Mouse (Mus musculus) neural tube, embryonic 12.5 days (tissue): ENCODE data around the gene Golga2. TPM values are rescaled to one million over a fixed set of nuclear protein-coding genes. Genes with fewer than 3 reads are reported as not detected.

Experiments used
- ATAC-seq: fragments of 200-750 bp; cut with Nextera tagmentation; 2 replicates; pipeline ENCODE4 v1.8.0; 2017; ENCODE audit warnings: low read depth, mild to moderate bottlenecking, moderate TSS enrichment, moderate library complexity; ENCODE audit not compliant: low FRiP score
- H3K27ac ChIP-seq: fragments of 300-500 bp; sonication (generic); 2 replicates; pipeline ENCODE4 v1.5.1; 2016
- H3K27me3 ChIP-seq: fragments of 300-500 bp; sonication (generic); replicated peaks from 2 replicates; pipeline ENCODE4 v1.6.1; 2016; ENCODE audit warnings: mild to moderate bottlenecking
- H3K36me3 ChIP-seq: fragments of 300-500 bp; sonication (generic); 2 replicates; pipeline ENCODE4 v1.6.1; 2016; ENCODE audit warnings: mild to moderate bottlenecking
- H3K4me1 ChIP-seq: fragments of 300-500 bp; sonication (generic); 2 replicates; pipeline ENCODE4 v1.6.1; 2016
- H3K4me2 ChIP-seq: fragments of 300-500 bp; sonication (generic); replicated peaks from 2 replicates; pipeline ENCODE4 v1.6.1; 2016; ENCODE audit warnings: mild to moderate bottlenecking
- H3K4me3 ChIP-seq: fragments of 300-500 bp; sonication (generic); 2 replicates; pipeline ENCODE4 v1.5.1; 2016
- H3K9ac ChIP-seq: fragments of 300-500 bp; sonication (generic); 2 replicates; pipeline ENCODE4 v1.6.1; 2016; ENCODE audit warnings: mild to moderate bottlenecking
- H3K9me3 ChIP-seq: fragments of 300-500 bp; sonication (generic); 2 replicates; pipeline ENCODE4 v1.6.1; 2016; ENCODE audit warnings: mild to moderate bottlenecking
- WGBS: fragments of 180-500 bp; shearing (Covaris S2); methylation state at CpG from one replicate; pipeline ENCODE4 v1.1.7; 2016; 5-methylcytosine and 5-hydroxymethylcytosine counted together
- polyA plus RNA-seq: library from polyadenylated mRNA; unstranded; fragments of >200 nt; fragmentation: Nextera tagmentation; extraction: Ambion mirVana; gene quantifications from 2 replicates; pipeline ENCODE4 v1.2.1, GENCODE M21; 2016

Golga2 gene
- polyA plus RNA-seq = 29.2 and 32.4 TPM in 2 replicates

DNA sequence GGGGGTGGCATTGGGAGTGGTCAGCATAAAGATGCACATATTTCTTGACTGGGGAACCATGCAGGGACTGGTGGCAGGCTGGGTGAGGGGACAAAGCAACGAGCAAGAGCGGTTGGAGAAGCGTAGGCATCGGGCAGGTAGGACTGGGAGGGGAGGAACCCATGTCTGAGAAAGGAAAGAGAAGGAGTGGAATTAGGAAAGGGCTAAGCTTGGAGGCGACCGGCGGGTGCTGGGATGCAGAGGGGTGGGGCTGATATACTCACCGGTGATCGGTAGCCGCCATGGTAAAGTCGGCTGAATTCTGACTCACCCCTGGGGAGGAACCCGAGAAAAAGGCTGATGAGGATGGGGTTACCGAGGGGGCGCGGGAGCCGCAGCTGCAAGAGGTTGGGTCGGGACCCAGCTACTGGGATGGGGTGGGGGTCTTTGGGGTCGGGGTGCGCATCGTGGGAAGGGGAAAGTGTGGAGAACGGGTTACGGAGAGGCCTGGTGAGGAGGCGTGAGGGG lies at the start of gene Golga2:
Gene Golga2 (plus strand): TSS at position 51 of the 507 bp plus-strand sequence.
- H3K4me1 ChIP-seq = peaks cover 17% of the 10 kb centered on the region
- H3K27me3 ChIP-seq = no peaks in the 10 kb centered on the region
- no peak for ATAC-seq
- 1% methylated on average over 23 of the region's 23 CpGs for whole genome bisulfite sequencing
- H3K9me3 ChIP-seq = no peaks in the 10 kb centered on the region
- H3K4me3 ChIP-seq = peak within 1 kb of the TSS; percentile 93
- peaks cover 28% of the 10 kb centered on the region for H3K36me3 ChIP-seq
- peak within 1 kb of the TSS; percentile 32; the same call in 1 of the 2 replicates for H3K27ac ChIP-seq
- H3K4me2 ChIP-seq = peak within 1 kb of the TSS; percentile 88
- peak within 1 kb of the TSS; percentile 95 for H3K9ac ChIP-seq

DNA sequence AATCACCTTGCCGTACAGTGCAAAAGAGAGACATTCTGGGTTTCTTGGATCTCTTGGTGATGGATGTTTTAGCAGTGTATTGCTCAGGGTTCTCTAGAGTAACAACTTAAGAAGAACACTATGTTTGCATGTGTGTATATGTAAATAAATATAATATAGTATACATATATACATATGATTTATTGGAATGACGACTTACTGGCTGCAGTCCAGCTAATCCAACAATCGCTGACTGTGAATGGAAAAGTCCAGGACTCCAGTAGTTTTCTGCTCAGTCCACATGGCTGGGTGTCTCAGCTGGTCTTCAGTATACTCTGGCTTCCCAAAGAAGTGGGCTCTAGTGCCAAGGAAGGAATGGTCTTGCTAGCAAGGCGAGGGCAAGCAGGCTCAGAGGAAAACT lies 49.6 kb upstream of the Golga2 start:
- ATAC-seq = no peak
- H3K4me2 ChIP-seq = peak overlapping the region; percentile 88
- 42% methylated on average over 4 of the region's 4 CpGs for WGBS

DNA sequence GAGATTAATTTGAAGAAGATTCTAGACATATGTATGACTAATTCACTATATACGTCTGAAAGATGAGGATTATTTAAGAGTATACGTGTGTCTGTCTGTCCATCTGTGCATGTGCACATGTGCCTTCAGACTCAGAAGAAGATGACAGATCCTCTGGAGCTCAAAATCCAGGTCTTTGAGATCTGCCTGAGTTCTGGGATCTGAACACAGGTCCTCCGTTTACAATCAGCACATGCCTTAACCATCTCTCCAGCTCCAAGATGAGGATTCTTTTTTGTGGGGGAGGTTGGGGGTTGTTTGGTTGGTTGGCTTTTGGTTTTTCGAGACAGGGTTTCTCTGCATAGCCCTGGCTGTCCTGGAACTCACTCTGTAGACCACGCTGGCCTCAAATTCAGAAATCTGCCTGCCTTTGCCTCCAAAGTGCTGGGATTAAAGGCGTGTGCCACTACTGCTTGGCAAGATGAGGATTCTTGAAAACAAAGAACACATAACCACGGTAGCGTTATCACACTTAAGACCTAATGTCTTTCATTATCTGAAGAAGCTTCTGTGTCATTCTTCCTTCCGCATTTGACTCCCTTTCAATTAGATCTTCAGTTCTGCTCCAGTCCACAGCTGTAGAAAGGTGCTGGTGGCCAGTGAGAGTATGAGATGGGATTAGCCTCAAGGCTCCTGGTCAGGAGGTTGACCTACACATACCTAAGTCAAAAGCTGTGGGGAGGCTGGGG lies 48.3 kb upstream of the Golga2 start:
- Histone ChIP-seq H3K4me2 (no peak overlapping the region), H3K27ac (no peak overlapping the region), H3K9me3 (no peaks in the 10 kb centered on the region), H3K27me3 (no peaks in the 10 kb centered on the region), H3K4me1 (peaks cover 16% of the 10 kb centered on the region), H3K9ac (no peak overlapping the region), H3K36me3 (peaks cover 20% of the 10 kb centered on the region), H3K4me3 (no peak overlapping the region)
- ATAC-seq = no peak
- WGBS = 94% methylated on average over 9 of the region's 9 CpGs

More for the DNA sequence above, 49.6 kb upstream of the Golga2 start:
- peak overlapping the region; percentile 62 for H3K4me3 ChIP-seq
- H3K27me3 ChIP-seq = no peaks in the 10 kb centered on the region
- H3K4me1 ChIP-seq = peaks cover 16% of the 10 kb centered on the region
- peak overlapping the region; percentile 74; the same call in 1 of the 2 replicates for H3K9ac ChIP-seq
- H3K36me3 ChIP-seq = peaks cover 22% of the 10 kb centered on the region
- H3K9me3 ChIP-seq = no peaks in the 10 kb centered on the region
- no peak overlapping the region for H3K27ac ChIP-seq

GRCm38 (mm10) chr2:32240591-32240990 lies 46.6 kb upstream of the Golga2 start:
- Histone ChIP-seq H3K27me3 (no peaks in the 10 kb centered on the region), H3K4me2 (no peak overlapping the region), H3K4me3 (no peak overlapping the region), H3K9me3 (no peaks in the 10 kb centered on the region), H3K9ac (no peak overlapping the region), H3K36me3 (peaks cover 33% of the 10 kb centered on the region), H3K4me1 (peaks cover 6% of the 10 kb centered on the region), H3K27ac (no peak overlapping the region)
- 78% methylated on average over 5 of the region's 5 CpGs for WGBS
- no peak for ATAC-seq

GRCm38 (mm10) chr2:32242986-32243385 lies 44.2 kb upstream of the Golga2 start:
- H3K36me3 ChIP-seq = peaks cover 40% of the 10 kb centered on the region
- no peak overlapping the region for H3K27ac ChIP-seq
- H3K9me3 ChIP-seq = no peaks in the 10 kb centered on the region
- ATAC-seq = no peak
- no peak overlapping the region for H3K4me3 ChIP-seq
- H3K9ac ChIP-seq = no peak overlapping the region
- H3K4me1 ChIP-seq = no peaks in the 10 kb centered on the region
- no peaks in the 10 kb centered on the region for H3K27me3 ChIP-seq
- H3K4me2 ChIP-seq = no peak overlapping the region
- WGBS = 93% methylated on average over 4 of the region's 4 CpGs

DNA sequence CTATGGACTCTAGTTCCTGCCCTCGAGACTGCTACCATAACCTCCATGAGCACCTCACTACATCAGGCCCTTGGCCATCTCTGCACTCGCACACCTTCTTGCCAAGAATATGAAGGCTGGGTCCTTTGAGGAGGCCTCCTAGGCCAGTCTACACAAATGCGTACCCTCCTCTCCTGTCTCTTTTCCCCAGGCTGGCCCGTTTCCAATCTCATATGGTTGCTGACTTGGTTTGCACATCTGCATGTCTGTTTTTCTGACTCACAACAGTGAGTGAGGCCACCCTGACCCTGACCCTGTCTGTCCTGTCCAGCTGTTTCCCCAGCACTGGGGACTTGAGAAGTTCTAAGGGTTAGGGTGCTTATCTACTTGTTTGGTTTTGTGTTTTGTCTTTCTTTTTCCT lies 40.4 kb upstream of the Golga2 start:
- Histone ChIP-seq H3K9ac (no peak overlapping the region), H3K4me3 (no peak overlapping the region), H3K4me1 (no peaks in the 10 kb centered on the region), H3K4me2 (no peak overlapping the region), H3K27ac (no peak overlapping the region), H3K36me3 (peaks cover 67% of the 10 kb centered on the region), H3K27me3 (no peaks in the 10 kb centered on the region), H3K9me3 (no peaks in the 10 kb centered on the region)
- 84% methylated on average over 4 of the region's 4 CpGs for WGBS
- no peak for ATAC-seq

- H3K36me3 ChIP-seq = peaks cover 77% of the 10 kb centered on the region
- ATAC-seq = no peak
- WGBS = 83% methylated on average over 10 of the region's 10 CpGs
- no peak overlapping the region for H3K27ac ChIP-seq
- H3K9ac ChIP-seq = no peak overlapping the region
- H3K4me3 ChIP-seq = no peak overlapping the region
- no peak overlapping the region for H3K4me2 ChIP-seq
- H3K4me1 ChIP-seq = no peaks in the 10 kb centered on the region
- no peaks in the 10 kb centered on the region for H3K9me3 ChIP-seq
- no peaks in the 10 kb centered on the region for H3K27me3 ChIP-seq
Measured at GRCm38 (mm10) chr2:32248377-32249361, 38.5 kb upstream of the Golga2 start.

- Histone ChIP-seq H3K4me3 (no peak overlapping the region), H3K27me3 (no peaks in the 10 kb centered on the region), H3K4me2 (no peak overlapping the region), H3K9me3 (no peaks in the 10 kb centered on the region), H3K9ac (no peak overlapping the region), H3K27ac (no peak overlapping the region), H3K36me3 (peaks cover 81% of the 10 kb centered on the region), H3K4me1 (no peaks in the 10 kb centered on the region)
- WGBS = 91% methylated on average over 12 of the region's 12 CpGs
- no peak for ATAC-seq
Measured at GRCm38 (mm10) chr2:32251791-32252527, 35.2 kb upstream of the Golga2 start.

DNA sequence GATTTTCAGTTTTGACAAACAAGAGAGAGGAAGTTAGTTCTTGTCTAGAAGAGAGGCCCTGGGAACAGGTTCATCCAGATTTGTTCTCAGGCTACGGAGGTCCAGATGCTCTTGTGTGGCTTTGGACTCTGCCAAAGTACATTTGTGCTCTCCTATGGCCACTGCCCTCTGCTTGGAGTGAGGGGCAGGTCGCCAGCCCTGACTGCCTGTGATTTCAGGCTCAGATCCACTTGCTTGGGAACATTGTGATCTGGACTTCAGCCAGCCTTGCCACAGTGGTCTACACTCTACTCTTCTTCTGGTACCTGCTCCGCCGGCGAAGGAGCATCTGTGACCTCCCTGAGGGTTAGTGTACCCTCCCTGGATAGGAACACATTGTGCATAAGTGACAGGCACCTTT lies 34.5 kb upstream of the Golga2 start:
- no peaks in the 10 kb centered on the region for H3K9me3 ChIP-seq
- H3K27me3 ChIP-seq = no peaks in the 10 kb centered on the region
- ATAC-seq = no peak
- H3K9ac ChIP-seq = no peak overlapping the region
- H3K4me1 ChIP-seq = no peaks in the 10 kb centered on the region
- H3K4me2 ChIP-seq = no peak overlapping the region
- no peak overlapping the region for H3K27ac ChIP-seq
- WGBS = 96% methylated on average over 5 of the region's 5 CpGs
- peaks cover 88% of the 10 kb centered on the region for H3K36me3 ChIP-seq
- no peak overlapping the region for H3K4me3 ChIP-seq

GRCm38 (mm10) chr2:32253352-32253751 lies 33.8 kb upstream of the Golga2 start:
- Histone ChIP-seq H3K4me2 (no peak overlapping the region), H3K9me3 (no peaks in the 10 kb centered on the region), H3K4me3 (no peak overlapping the region), H3K27me3 (no peaks in the 10 kb centered on the region), H3K4me1 (no peaks in the 10 kb centered on the region), H3K36me3 (peaks cover 89% of the 10 kb centered on the region), H3K9ac (no peak overlapping the region), H3K27ac (no peak overlapping the region)
- 100% methylated on average over 1 of the region's 1 CpGs for WGBS
- no peak for ATAC-seq

DNA sequence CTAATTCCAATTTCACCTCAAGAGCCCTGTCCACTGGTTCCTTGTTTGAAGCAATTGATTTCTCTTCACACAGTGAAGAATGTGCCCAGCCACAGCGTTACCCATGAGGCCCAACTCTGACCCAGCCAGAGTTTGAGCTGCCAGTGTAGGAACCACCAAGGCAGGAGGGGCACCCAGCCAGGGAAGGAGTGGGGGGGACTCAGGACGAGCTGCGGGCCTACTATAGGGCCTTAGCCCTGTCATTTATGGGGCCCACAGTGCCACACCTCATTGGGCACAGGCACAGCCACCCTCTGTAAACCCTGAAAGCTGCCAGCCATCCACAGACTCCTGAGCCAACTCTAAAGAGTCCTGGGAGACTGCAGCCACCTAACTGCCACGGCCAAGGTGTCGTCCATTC lies 32.6 kb upstream of the Golga2 start:
- no peak overlapping the region for H3K9ac ChIP-seq
- no peaks in the 10 kb centered on the region for H3K9me3 ChIP-seq
- H3K27ac ChIP-seq = no peak overlapping the region
- 86% methylated on average over 5 of the region's 5 CpGs for WGBS
- H3K36me3 ChIP-seq = peaks cover 79% of the 10 kb centered on the region
- H3K4me1 ChIP-seq = peaks cover 11% of the 10 kb centered on the region
- no peaks in the 10 kb centered on the region for H3K27me3 ChIP-seq
- H3K4me3 ChIP-seq = no peak overlapping the region
- H3K4me2 ChIP-seq = no peak overlapping the region
- ATAC-seq = no peak
